38 mouse cellular contexts compared by ENCODE assay signal in the genomic region with DNA sequence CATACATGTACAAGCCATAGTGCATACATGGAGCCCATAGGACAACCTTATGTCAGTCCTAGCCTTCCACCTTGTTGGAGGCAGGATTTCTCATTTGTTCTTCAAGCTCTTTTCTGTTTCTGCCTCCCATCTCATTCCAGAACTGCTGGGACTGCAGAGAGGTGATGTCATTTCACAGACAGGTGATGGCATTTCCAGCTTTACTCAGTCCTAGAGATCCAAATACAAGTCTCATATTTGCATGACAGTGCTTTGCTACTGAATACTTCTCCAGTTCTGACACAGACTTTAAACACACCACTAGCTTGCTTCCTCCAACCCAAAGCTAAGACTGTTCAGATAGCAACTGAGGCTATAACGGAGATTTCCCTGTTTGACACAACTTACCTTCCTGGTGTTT. TPM values are rescaled to one million over a fixed set of nuclear protein-coding genes. Genes with fewer than 3 reads are reported as not detected.
"Had no signal": no experiment of that assay in that cellular context is flagged by ENCODE, and none has a peak within 500 bp of the region (broad histone marks: within the 10 kb centered on the region; RNA-seq: fewer than 3 reads in every experiment).

No protein-coding gene starts in this region.

- DNase-seq: cerebellum, adult 9-10 months; cerebellum, adult 9-11 months; cerebellum, postnatal 10 days; cerebellum, postnatal 14 days; cerebellum, postnatal 25 days; cerebellum, postnatal 36 days; embryo, embryonic 11 days; forebrain, postnatal 0 days; gastrocnemius, adult 2 months; gastrocnemius, postnatal 10 days; gastrocnemius, postnatal 14 days; gastrocnemius, postnatal 25 days; gastrocnemius, postnatal 36 days; heart, adult 11 months; heart, adult 18-20 months; heart, adult 2 months had no signal

- H3K27me3 ChIP-seq: embryonic facial prominence, embryonic 15.5 days had no signal

- H3K4me3 ChIP-seq: embryonic facial prominence, embryonic 10.5 days; embryonic facial prominence, embryonic 12.5 days; embryonic facial prominence, embryonic 13.5 days; embryonic facial prominence, embryonic 15.5 days; erythroblast, embryonic 14.5 days; forebrain, embryonic 12.5 days; forebrain, embryonic 13.5 days; forebrain, embryonic 15.5 days; gastrocnemius, adult 2 months; heart, adult 2 months; heart, embryonic 10.5 days had no signal

- H3K36me3 ChIP-seq: embryonic facial prominence, embryonic 10.5 days; embryonic facial prominence, embryonic 12.5 days; embryonic facial prominence, embryonic 13.5 days; embryonic facial prominence, embryonic 15.5 days; forebrain, embryonic 12.5 days; forebrain, embryonic 15.5 days; heart, embryonic 10.5 days had no signal

- H3K27ac ChIP-seq: embryonic facial prominence, embryonic 10.5 days; embryonic facial prominence, embryonic 12.5 days; embryonic facial prominence, embryonic 13.5 days; embryonic facial prominence, embryonic 15.5 days; forebrain, embryonic 12.5 days; forebrain, embryonic 13.5 days; forebrain, embryonic 15.5 days; gastrocnemius, adult 2 months; heart, adult 2 months; heart, embryonic 10.5 days had no signal

- H3K9me3 ChIP-seq: embryonic facial prominence, embryonic 10.5 days; embryonic facial prominence, embryonic 12.5 days; embryonic facial prominence, embryonic 13.5 days; embryonic facial prominence, embryonic 15.5 days; forebrain, embryonic 12.5 days; forebrain, embryonic 13.5 days; forebrain, embryonic 15.5 days; heart, embryonic 10.5 days had no signal

- H3K4me1 ChIP-seq: embryonic facial prominence, embryonic 12.5 days; heart, embryonic 10.5 days had no signal

- H3K9ac ChIP-seq: embryonic facial prominence, embryonic 12.5 days; embryonic facial prominence, embryonic 13.5 days; embryonic facial prominence, embryonic 15.5 days; forebrain, embryonic 12.5 days; forebrain, embryonic 13.5 days; forebrain, embryonic 15.5 days; forebrain, postnatal 0 days had no signal

- H3K4me2 ChIP-seq: embryonic facial prominence, embryonic 12.5 days; embryonic facial prominence, embryonic 13.5 days; embryonic facial prominence, embryonic 15.5 days; forebrain, embryonic 12.5 days; forebrain, embryonic 13.5 days; forebrain, embryonic 15.5 days had no signal

RNA-seq across cellular contexts. Expression of a gene that starts 4.9 kb away (rescaled TPM):
- total RNA-seq: common myeloid progenitor, adult 5-6 weeks; forebrain, postnatal 0 days; gastrocnemius, adult 18-20 months; gastrocnemius, adult 2 months; gastrocnemius, adult 8-10 months; gastrocnemius, postnatal 10 days; gastrocnemius, postnatal 14 days; gastrocnemius, postnatal 25 days; gastrocnemius, postnatal 36 days; gastrocnemius, postnatal 4 days; granulocyte monocyte progenitor cell, adult 5-6 weeks; heart, adult 18-20 months; heart, adult 2 months; heart, adult 8-10 months had no signal
- polyA plus RNA-seq: cortical plate, adult 2 months; embryonic facial prominence, embryonic 10.5 days; embryonic facial prominence, embryonic 11.5 days; embryonic facial prominence, embryonic 12.5 days; embryonic facial prominence, embryonic 13.5 days; embryonic facial prominence, embryonic 14.5 days; embryonic facial prominence, embryonic 15.5 days; erythroblast, embryonic 14.5 days; forebrain, embryonic 11.5 days; forebrain, embryonic 12.5 days; forebrain, embryonic 13.5 days; forebrain, embryonic 14.5 days; forebrain, embryonic 15.5 days; frontal cortex, adult 2 months; heart, adult 2 months; heart, embryonic 10.5 days had no signal

RNA-seq across cellular contexts. Expression of a gene that starts 11.8 kb away (rescaled TPM):
- polyA plus RNA-seq: erythroblast, embryonic 14.5 days had no signal

RNA-seq across cellular contexts. Expression of a gene that starts 21.7 kb away (rescaled TPM):
- total RNA-seq: common myeloid progenitor, adult 5-6 weeks; forebrain, postnatal 0 days; gastrocnemius, adult 18-20 months; gastrocnemius, adult 2 months; gastrocnemius, adult 8-10 months; gastrocnemius, postnatal 10 days; gastrocnemius, postnatal 14 days; gastrocnemius, postnatal 25 days; gastrocnemius, postnatal 36 days; gastrocnemius, postnatal 4 days; heart, adult 18-20 months; heart, adult 2 months; heart, adult 8-10 months had no signal
- polyA plus RNA-seq: cortical plate, adult 2 months; embryonic facial prominence, embryonic 10.5 days; embryonic facial prominence, embryonic 11.5 days; embryonic facial prominence, embryonic 12.5 days; embryonic facial prominence, embryonic 13.5 days; erythroblast, embryonic 14.5 days; forebrain, embryonic 11.5 days; forebrain, embryonic 12.5 days; forebrain, embryonic 13.5 days; forebrain, embryonic 14.5 days; forebrain, embryonic 15.5 days; forebrain, embryonic 16.5 days; forebrain, postnatal 0 days; heart, adult 2 months had no signal

RNA-seq across cellular contexts. Expression of a gene that starts 29.2 kb away (rescaled TPM):
- total RNA-seq: common myeloid progenitor, adult 5-6 weeks; forebrain, postnatal 0 days; gastrocnemius, adult 18-20 months; gastrocnemius, adult 2 months; gastrocnemius, adult 8-10 months; gastrocnemius, postnatal 10 days; gastrocnemius, postnatal 14 days; gastrocnemius, postnatal 25 days; gastrocnemius, postnatal 36 days; gastrocnemius, postnatal 4 days; granulocyte monocyte progenitor cell, adult 5-6 weeks; heart, adult 18-20 months; heart, adult 2 months; heart, adult 8-10 months had no signal
- polyA plus RNA-seq: cortical plate, adult 2 months; embryonic facial prominence, embryonic 10.5 days; embryonic facial prominence, embryonic 11.5 days; embryonic facial prominence, embryonic 12.5 days; embryonic facial prominence, embryonic 13.5 days; embryonic facial prominence, embryonic 14.5 days; embryonic facial prominence, embryonic 15.5 days; erythroblast, embryonic 14.5 days; forebrain, embryonic 11.5 days; forebrain, embryonic 12.5 days; forebrain, embryonic 13.5 days; forebrain, embryonic 14.5 days; forebrain, embryonic 15.5 days; forebrain, embryonic 16.5 days; forebrain, postnatal 0 days; frontal cortex, adult 2 months; heart, adult 2 months; heart, embryonic 10.5 days had no signal
